Mouse (Mus musculus) embryonic facial prominence, embryonic 13.5 days (tissue): ENCODE data around the gene Syt11. TPM values are rescaled to one million over a fixed set of nuclear protein-coding genes. Genes with fewer than 3 reads are reported as not detected.

Source experiments
- ATAC-seq: fragments of 200-750 bp; cut with Nextera tagmentation; 2 replicates; pipeline ENCODE4 v1.8.0; 2017; ENCODE audit warnings: low read depth; ENCODE audit not compliant: insufficient number of reproducible peaks, insufficient read depth, low FRiP score, low TSS enrichment
- H3K27ac ChIP-seq: fragments of 300-500 bp; sonication (generic); 2 replicates; pipeline ENCODE4 v1.5.1; 2015; ENCODE audit warnings: moderate library complexity, mild to moderate bottlenecking, inconsistent platforms
- H3K27me3 ChIP-seq: fragments of 300-500 bp; sonication (generic); 2 replicates; pipeline ENCODE4 v1.6.1; 2015; ENCODE audit warnings: mild to moderate bottlenecking, inconsistent platforms
- H3K36me3 ChIP-seq: fragments of 300-500 bp; sonication (generic); 2 replicates; pipeline ENCODE4 v1.6.1; 2015; ENCODE audit warnings: mild to moderate bottlenecking, inconsistent platforms
- H3K4me1 ChIP-seq: fragments of 300-500 bp; sonication (generic); 2 replicates; pipeline ENCODE4 v1.6.1; 2015; ENCODE audit warnings: inconsistent platforms
- H3K4me2 ChIP-seq: fragments of 300-500 bp; sonication (generic); 2 replicates; pipeline ENCODE4 v1.6.1; 2015; ENCODE audit warnings: moderate library complexity, mild to moderate bottlenecking, inconsistent platforms
- H3K4me3 ChIP-seq: fragments of 300-500 bp; sonication (generic); 2 replicates; pipeline ENCODE4 v1.5.1; 2015; ENCODE audit warnings: mild to moderate bottlenecking, inconsistent platforms
- H3K9ac ChIP-seq: fragments of 300-500 bp; sonication (generic); 2 replicates; pipeline ENCODE4 v1.6.1; 2015; ENCODE audit warnings: mild to moderate bottlenecking, inconsistent platforms
- H3K9me3 ChIP-seq: fragments of 300-500 bp; sonication (generic); 2 replicates; pipeline ENCODE4 v1.6.1; 2016; ENCODE audit warnings: inconsistent platforms
- WGBS: fragments of 180-500 bp; shearing (Covaris S2); methylation state at CpG from one replicate; pipeline ENCODE4 v1.1.7; 2015; ENCODE audit warnings: mixed read lengths; 5-methylcytosine and 5-hydroxymethylcytosine counted together
- polyA plus RNA-seq: library from polyadenylated mRNA; unstranded; fragments of >200 nt; fragmentation: Nextera tagmentation; extraction: Ambion mirVana; gene quantifications from 2 replicates; pipeline ENCODE4 v1.2.1, GENCODE M21; 2015

The Syt11 gene
- polyA plus RNA-seq, 1 experiment from 2014 or later, result 16.9 TPM

DNA sequence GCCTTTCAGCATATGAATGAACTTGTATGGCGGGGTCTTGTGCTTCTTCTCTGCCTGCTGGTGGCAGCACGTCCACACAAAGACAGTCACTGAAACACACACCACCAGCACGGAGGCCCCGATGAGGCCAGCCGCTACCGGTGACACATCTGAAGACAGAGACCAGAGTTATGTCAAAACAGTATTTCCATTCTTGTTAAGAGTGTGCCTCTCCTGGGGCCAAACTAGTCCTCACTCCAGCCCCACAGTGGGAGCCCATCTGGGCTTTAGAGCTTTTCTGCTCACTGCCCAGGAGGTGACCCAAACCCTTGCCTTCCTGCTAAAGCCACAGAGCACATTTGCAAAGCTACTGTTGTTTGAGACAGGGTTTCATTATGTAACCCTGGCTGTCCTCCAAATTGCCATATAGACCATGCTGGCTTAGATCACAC, 12.5 kb downstream of the Syt11 start:
- H3K27ac ChIP-seq, result no peak overlapping the region
- H3K4me3 ChIP-seq, result no peak overlapping the region
- no peak overlapping the region for H3K4me2 ChIP-seq
- no peak overlapping the region for H3K9ac ChIP-seq
- 57% methylated on average over 6 of the region's 6 CpGs for WGBS
- no peaks in the 10 kb centered on the region for H3K9me3 ChIP-seq
- peaks cover 6% of the 10 kb centered on the region; the same call in 1 of the 2 replicates for H3K4me1 ChIP-seq
- no peak for ATAC-seq
- no peaks in the 10 kb centered on the region for H3K27me3 ChIP-seq
- peaks cover 13% of the 10 kb centered on the region for H3K36me3 ChIP-seq

DNA sequence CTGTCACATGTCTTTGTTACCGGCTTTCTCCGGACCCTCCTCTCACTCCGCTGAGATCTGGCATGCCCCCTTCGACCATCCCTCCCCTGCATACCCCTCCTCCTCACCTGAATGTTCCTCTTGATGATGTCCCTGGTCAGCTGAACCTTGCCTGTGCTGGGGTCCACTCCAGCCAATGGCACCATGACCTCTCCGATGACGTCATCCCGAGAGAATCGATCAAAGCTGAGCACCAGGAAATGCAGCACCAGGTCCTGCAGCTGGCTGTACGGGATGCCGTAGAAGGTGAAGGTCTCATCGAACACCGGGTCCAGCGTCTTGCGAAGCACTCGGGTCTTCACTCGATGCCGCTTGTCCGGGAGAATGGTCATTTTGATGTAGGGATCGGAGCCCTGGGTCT, 13.3 kb downstream of the Syt11 start:
- Histone ChIP-seq H3K4me1 (peaks cover 6% of the 10 kb centered on the region; the same call in 1 of the 2 replicates), H3K36me3 (peaks cover 19% of the 10 kb centered on the region), H3K27me3 (no peaks in the 10 kb centered on the region), H3K9ac (no peak overlapping the region), H3K4me3 (no peak overlapping the region), H3K9me3 (no peaks in the 10 kb centered on the region), H3K4me2 (no peak overlapping the region), H3K27ac (no peak overlapping the region)
- no peak for ATAC-seq
- WGBS, result 94% methylated on average over 19 of the region's 19 CpGs

DNA sequence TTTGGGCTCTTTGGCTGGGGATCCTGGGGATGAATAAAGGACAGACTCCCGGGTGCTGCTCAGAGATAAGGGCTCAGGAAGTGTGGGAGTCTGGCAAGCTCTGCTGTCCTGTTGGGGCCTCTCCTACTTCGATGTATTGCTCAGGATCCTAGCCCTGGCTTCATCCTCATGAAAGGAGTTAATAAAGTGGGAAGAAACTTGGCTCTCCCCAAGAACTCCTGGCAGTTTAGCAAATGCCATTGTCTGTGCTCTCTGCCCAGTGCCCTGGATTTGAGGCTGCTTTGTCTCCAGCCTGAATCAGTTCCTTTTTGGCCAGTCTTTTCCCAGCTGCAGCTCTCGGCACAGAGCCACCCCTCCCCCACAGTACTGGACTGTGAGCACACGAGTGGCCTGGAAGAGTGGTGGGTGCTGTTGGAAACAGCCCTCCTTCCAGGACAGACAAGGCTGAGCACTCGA, 16.9 kb downstream of the Syt11 start:
- 24% methylated on average over 5 of the region's 5 CpGs for WGBS
- no peak for ATAC-seq
- Histone ChIP-seq H3K27ac (peak overlapping the region; percentile 48), H3K4me2 (no peak overlapping the region), H3K4me1 (peaks cover 6% of the 10 kb centered on the region; the same call in 1 of the 2 replicates), H3K27me3 (no peaks in the 10 kb centered on the region), H3K36me3 (peaks cover 19% of the 10 kb centered on the region), H3K9ac (peak overlapping the region; percentile 32; the same call in 1 of the 2 replicates), H3K4me3 (no peak overlapping the region), H3K9me3 (no peaks in the 10 kb centered on the region)

DNA sequence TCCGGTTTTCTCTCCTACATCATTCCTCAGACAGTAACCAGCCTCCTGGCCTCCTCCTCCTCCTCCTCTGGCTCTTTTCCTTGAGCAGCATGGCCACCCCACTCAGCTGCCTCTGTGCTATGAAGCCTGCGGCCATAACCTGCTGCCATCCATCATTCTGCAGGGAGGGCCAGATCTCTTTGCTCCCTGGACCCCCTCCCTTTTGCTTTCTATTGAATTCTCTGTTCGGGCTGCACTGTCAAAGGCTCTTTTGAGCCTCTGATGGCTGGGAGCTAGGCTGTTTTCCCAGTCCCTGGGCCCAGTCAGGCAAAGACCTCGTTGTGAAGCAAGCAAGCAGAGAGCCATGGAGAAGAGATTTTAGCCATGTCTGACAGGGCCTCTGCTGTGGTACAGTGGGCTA, 18.7 kb downstream of the Syt11 start:
- Histone ChIP-seq H3K36me3 (peaks cover 16% of the 10 kb centered on the region), H3K9ac (no peak overlapping the region), H3K4me2 (no peak overlapping the region), H3K27ac (no peak overlapping the region), H3K9me3 (no peaks in the 10 kb centered on the region), H3K4me1 (peaks cover 6% of the 10 kb centered on the region; the same call in 1 of the 2 replicates), H3K4me3 (no peak overlapping the region), H3K27me3 (no peaks in the 10 kb centered on the region)
- 55% methylated on average over 4 of the region's 4 CpGs for WGBS
- ATAC-seq, result no peak

DNA sequence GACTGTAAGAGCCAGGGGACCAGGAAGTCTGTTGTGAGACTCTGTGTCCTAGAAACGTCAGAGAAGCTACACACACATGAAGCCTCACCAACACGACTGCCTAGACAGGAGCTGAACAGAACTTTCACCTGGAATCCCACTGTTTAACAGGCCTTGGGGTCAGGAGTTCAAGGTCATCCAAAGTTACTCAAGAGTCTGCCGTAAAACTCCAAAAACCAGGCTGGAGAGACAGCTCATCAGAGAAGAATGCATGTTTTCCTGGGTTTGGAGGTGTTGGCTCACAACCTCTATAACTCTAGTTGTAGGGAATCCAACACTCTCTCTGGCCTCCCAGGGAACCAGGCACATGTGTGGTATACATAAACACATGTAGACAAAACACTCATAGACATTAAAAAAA, 19.4 kb downstream of the Syt11 start:
- 66% methylated on average over 3 of the region's 3 CpGs for WGBS
- ATAC-seq, result no peak
- Histone ChIP-seq H3K9me3 (no peaks in the 10 kb centered on the region), H3K27me3 (no peaks in the 10 kb centered on the region), H3K36me3 (peaks cover 17% of the 10 kb centered on the region), H3K9ac (no peak overlapping the region), H3K4me2 (no peak overlapping the region), H3K27ac (no peak overlapping the region), H3K4me3 (no peak overlapping the region), H3K4me1 (peaks cover 6% of the 10 kb centered on the region; the same call in 1 of the 2 replicates)

DNA sequence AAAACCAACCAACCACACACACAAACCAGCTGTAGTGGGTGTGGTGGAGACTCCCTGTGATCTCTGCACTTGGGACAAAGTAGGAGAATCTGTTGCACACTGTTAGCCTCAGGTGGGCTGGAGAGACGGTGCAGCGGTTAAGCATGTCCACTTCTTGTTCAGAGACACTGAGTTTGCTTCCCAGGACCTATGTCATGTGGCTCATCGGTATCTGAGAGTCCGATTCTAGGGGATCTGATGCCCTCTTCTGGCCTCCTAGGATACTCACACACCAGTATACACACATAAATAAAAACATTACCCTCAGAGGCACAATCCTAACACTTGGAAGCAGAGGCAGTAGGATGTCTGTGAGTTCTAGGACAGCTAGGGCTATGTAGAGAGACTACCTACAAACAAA, 20.7 kb downstream of the Syt11 start:
- WGBS, result 69% methylated on average over 4 of the region's 4 CpGs
- peaks cover 19% of the 10 kb centered on the region for H3K36me3 ChIP-seq

DNA sequence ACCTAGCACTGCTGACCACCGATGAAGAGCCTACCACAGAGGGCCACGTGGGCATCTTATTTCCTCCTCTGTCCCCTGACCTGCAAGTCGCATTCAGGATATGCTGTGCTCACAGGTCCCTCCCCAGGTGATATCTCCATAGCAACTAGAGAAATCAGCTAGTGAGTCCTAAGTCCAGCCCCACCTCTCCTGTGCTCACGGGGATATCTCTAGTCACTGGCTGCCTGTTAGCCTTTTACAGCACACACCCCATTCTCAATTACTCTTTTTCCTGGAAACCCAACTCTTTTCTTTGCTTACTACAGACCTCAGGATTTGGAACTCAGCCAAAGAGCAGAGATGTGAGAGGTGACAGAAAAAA, 28.1 kb downstream of the Syt11 start:
- 86% methylated on average over 4 of the region's 4 CpGs for WGBS
- Histone ChIP-seq H3K4me2 (no peak overlapping the region), H3K4me1 (no peaks in the 10 kb centered on the region), H3K9ac (no peak overlapping the region), H3K27me3 (no peaks in the 10 kb centered on the region), H3K9me3 (peaks cover 21% of the 10 kb centered on the region), H3K4me3 (no peak overlapping the region), H3K36me3 (peaks cover 52% of the 10 kb centered on the region), H3K27ac (no peak overlapping the region)
- no peak for ATAC-seq

More for the DNA sequence above, 20.7 kb downstream of the Syt11 start:
- Histone ChIP-seq H3K9me3 (no peaks in the 10 kb centered on the region), H3K27ac (no peak overlapping the region), H3K4me2 (no peak overlapping the region), H3K4me1 (peaks cover 6% of the 10 kb centered on the region; the same call in 1 of the 2 replicates), H3K27me3 (no peaks in the 10 kb centered on the region), H3K4me3 (no peak overlapping the region), H3K9ac (no peak overlapping the region)
- ATAC-seq, result no peak

DNA sequence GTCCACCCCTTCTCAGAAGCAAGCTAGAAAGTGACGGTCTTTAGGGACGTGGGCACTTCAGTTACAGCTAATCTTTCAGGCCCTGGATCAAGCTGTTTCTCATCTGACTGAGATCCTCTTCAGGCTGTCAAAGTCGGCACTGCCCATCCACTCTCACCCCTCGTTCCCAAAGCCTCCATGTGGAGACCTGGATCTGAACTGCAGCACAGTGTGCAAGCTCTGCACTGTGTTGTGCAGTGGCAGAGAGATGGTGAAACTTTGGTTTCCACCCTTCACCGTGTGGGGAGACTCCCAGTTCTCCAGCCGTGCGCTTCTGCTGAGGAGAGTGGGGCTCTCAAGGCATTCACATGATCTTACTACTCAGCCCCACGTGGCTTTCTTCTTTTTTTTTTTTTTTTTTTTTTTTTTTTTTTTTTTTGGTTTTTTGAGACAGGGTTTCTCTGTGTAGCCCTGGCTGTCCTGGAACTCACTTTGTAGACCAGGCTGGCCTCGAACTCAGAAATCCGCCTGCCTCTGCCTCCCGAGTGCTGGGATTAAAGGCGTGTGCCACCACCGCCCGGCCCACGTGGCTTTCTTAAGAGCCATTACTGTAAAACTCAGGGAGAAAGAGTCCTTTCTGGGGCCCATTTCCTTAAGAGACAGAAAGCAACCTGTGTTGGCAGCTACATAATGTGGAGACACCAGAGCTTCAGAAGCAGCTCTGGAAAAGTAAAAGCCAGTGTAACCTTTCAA, 28.7 kb downstream of the Syt11 start:
- peaks cover 21% of the 10 kb centered on the region for H3K9me3 ChIP-seq
- no peak for ATAC-seq
- no peak overlapping the region for H3K4me2 ChIP-seq
- H3K4me1 ChIP-seq, result no peaks in the 10 kb centered on the region
- 93% methylated on average over 14 of the region's 15 CpGs for WGBS
- no peaks in the 10 kb centered on the region for H3K27me3 ChIP-seq
- no peak overlapping the region for H3K4me3 ChIP-seq
- no peak overlapping the region for H3K27ac ChIP-seq
- peaks cover 47% of the 10 kb centered on the region for H3K36me3 ChIP-seq
- no peak overlapping the region for H3K9ac ChIP-seq

DNA sequence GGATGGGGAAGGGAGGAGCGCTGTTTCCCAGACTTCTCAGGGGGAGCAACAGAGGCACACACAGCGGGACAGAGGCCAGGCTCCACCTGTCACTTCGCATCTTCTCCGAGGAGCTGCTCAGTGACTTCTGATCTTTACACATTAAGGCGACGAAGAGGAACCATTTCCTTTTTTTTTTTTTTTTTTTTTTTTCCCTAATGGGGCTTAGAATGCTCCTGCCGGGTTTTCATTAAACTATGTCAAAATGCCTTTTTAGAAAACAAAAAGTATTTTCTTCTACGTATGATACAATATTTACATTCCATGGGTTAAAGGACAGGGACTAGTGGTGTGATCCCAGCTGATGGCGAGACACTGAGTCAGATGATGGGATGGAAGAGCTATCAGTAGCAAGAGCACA, 29.4 kb downstream of the Syt11 start:
- Histone ChIP-seq H3K9me3 (peaks cover 21% of the 10 kb centered on the region), H3K9ac (no peak overlapping the region), H3K4me2 (no peak overlapping the region), H3K4me3 (no peak overlapping the region), H3K27ac (no peak overlapping the region), H3K36me3 (peaks cover 42% of the 10 kb centered on the region), H3K4me1 (no peaks in the 10 kb centered on the region), H3K27me3 (no peaks in the 10 kb centered on the region)
- no peak for ATAC-seq
- 92% methylated on average over 9 of the region's 9 CpGs for WGBS

DNA sequence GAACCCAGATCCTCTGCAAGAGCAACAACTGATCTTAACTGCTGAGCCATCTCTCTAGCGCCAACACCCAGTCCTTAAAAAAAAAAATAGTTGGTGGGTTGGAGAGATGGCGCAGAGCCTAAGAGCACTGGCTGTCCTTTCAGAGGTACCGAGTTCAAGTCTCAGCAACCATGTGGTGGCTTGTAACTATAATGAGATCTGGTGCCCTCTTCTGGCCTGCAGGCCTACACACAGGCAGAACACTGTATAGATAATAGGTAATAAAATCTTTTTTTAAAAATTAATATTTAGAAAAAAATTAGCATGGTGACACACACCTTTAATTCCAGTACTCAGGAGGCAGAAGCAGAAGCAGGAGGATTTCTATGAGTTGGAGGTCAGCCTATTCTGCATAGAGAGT, 34.8 kb downstream of the Syt11 start:
- Histone ChIP-seq H3K9me3 (no peaks in the 10 kb centered on the region), H3K27ac (no peak overlapping the region), H3K4me3 (no peak overlapping the region), H3K9ac (no peak overlapping the region), H3K4me1 (no peaks in the 10 kb centered on the region), H3K27me3 (no peaks in the 10 kb centered on the region), H3K4me2 (no peak overlapping the region), H3K36me3 (peaks cover 4% of the 10 kb centered on the region)
- 90% methylated on average over 3 of the region's 3 CpGs for WGBS
- no peak for ATAC-seq

DNA sequence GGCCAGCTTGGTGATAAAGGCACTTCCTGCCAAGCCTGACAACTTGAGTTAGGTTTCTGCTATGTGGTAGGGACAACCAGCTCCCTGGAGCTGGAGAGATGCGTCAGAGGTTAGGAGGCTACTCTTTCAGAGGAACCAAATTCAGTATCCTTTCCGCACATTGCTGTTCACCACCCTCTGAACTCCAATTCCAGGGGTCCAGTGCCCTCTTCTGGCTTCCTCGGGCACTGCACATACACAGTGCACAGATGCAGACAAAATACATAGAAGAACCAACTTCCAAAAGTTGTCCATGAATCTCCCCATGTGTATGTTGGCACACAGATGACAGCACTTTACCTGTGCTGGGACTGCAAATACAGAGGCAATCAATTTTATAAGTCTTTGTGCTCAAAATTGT, 36.3 kb downstream of the Syt11 start:
- no peak for ATAC-seq
- Histone ChIP-seq H3K9me3 (no peaks in the 10 kb centered on the region), H3K4me1 (no peaks in the 10 kb centered on the region), H3K9ac (no peak overlapping the region), H3K36me3 (no peaks in the 10 kb centered on the region), H3K27me3 (no peaks in the 10 kb centered on the region), H3K4me3 (no peak overlapping the region), H3K4me2 (no peak overlapping the region), H3K27ac (no peak overlapping the region)
- 38% methylated on average over 3 of the region's 3 CpGs for WGBS

DNA sequence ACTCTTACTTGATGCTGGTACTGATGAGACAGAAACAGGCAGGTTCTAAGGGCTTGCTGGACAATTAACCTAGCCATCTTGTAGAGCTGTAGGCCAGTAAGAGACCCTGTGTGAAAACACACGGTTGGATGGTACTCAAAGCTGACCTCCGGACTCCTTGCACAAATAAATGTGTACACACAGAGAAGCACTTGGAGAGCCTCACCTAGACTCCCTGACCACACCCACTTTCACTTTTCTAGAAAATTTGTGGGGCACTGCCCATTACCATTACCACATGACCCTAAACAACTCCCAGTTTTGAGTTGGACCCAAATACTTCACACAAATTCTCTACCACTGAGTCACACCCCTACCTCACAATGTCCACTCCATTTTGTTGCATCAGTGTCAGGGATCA, 38.4 kb downstream of the Syt11 start:
- Histone ChIP-seq H3K27ac (no peak overlapping the region), H3K4me2 (no peak overlapping the region), H3K27me3 (no peaks in the 10 kb centered on the region), H3K4me3 (no peak overlapping the region), H3K4me1 (no peaks in the 10 kb centered on the region), H3K9me3 (no peaks in the 10 kb centered on the region), H3K36me3 (peaks cover 10% of the 10 kb centered on the region), H3K9ac (no peak overlapping the region)
- WGBS, result 97% methylated on average over 2 of the region's 2 CpGs
- ATAC-seq, result no peak
